Mouse (Mus musculus) kidney, adult 8-10 months (tissue): ENCODE measurements around the gene Slc39a11.
A peak's percentile ranks its signal among the peaks of the same experiment; 100 is the strongest.

Experiments used
- DNase-seq, 2 experiments: peaks; one replicate each; pipeline ENCODE4 v3.0.0; 2022

Slc39a11 gene

GRCm38 (mm10) chr11:113338581-113338980 is 311.3 kb downstream of the Slc39a11 start:
- no peak for DNase-seq

GRCm38 (mm10) chr11:113335706-113336105 is 314.2 kb downstream of the Slc39a11 start:
- no peak for DNase-seq

- DNase-seq: no peak
Measured at GRCm38 (mm10) chr11:113334444-113334881, 315.4 kb downstream of the Slc39a11 start.

- no peak for DNase-seq
Measured at GRCm38 (mm10) chr11:113333535-113333934, 316.3 kb downstream of the Slc39a11 start.

DNA sequence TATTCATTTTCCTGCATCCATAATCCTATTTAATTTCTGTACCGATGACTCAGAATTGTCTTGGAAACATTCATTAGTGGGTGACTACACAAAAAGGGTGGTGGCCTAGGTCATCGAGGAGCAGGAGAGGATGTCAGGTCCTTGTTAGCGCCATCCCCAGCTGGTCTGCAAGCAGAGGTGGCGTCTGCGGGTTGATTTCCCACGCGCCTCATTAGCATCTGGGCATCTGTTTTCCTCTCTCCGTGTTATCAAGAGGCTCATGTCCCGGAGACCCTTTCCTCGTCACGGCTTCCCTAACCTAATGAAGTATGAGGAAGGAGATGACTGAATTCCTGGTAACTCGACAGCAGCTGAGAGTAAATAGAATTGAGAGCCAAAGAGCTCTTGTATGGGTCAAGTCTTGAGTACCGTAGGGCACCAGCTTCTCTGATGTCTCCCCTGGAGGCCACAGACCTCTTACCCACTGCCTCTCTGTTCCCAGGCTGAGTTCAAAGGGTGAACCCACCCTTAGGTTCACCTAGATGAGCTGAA is 319.8 kb downstream of the Slc39a11 start:
- no peak for DNase-seq

GRCm38 (mm10) chr11:113327499-113328062 is 322.3 kb downstream of the Slc39a11 start:
- no peak for DNase-seq

DNA sequence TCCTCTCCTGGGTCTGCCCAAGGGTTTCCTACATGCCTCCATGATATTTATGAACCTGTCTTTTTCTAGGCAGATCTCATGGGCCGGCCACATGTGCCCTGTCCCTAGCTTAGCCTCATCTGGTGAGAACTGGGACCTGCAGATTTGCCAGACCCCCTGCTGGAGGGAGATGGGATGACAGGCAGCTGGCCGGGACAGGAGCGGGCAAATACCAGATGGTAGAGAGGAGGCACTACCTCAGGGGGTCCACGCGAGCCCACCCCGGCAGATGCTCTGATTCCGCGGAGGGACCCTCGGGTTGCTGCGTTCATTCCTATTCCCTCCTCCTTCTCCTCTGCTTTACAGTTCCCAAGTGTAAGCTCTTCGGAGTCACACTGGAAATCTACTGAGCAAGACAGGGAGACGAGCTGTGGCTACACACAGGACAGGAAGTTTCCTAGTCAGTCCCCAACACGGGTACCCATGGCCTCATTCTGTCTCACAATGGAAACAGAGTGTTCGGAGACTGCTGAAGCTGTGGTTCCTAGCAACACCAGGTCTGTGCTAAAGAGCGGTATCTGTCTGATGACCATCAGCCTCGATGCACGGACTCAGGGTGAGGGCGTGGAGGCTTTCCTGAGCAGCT is 323.4 kb downstream of the Slc39a11 start:
- DNase-seq: peak; percentile 14 to 56

- no peak for DNase-seq
Measured at GRCm38 (mm10) chr11:113321601-113322000, 328.3 kb downstream of the Slc39a11 start.

- DNase-seq: no peak
Measured at GRCm38 (mm10) chr11:113309265-113309951, 340.5 kb downstream of the Slc39a11 start.

DNA sequence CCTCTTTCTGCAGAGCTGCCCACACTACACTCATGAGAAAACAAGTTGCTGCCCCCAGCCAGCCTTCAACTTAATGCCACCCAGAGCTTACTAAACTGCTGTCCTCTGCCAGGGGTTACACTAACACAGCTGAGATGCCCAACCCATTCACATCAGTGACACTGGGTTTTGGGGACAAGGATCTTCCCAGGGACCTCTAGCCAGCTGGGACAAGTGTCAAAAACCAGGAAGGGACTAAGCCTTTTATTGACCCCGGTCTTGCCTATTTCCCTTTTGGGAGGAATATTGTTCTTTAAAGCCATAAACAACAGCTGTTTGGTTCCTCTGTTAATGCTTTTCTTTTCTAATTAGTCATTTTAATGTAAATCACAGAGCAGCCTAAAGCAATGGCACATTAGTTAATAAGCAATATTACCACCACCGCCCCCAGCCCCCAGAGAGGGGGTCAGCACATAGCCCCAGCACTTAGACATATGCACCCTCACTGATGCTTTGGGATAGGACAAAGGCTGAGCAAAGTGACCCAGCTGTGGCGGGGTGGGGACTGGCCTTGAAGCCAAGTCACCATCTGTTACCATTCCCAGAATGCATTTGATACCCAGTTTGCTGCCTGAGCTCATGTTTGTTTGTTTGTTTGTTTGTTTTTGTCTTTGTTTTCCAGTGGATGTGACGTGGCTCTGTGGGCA is 341.5 kb downstream of the Slc39a11 start:
- no peak for DNase-seq

DNA sequence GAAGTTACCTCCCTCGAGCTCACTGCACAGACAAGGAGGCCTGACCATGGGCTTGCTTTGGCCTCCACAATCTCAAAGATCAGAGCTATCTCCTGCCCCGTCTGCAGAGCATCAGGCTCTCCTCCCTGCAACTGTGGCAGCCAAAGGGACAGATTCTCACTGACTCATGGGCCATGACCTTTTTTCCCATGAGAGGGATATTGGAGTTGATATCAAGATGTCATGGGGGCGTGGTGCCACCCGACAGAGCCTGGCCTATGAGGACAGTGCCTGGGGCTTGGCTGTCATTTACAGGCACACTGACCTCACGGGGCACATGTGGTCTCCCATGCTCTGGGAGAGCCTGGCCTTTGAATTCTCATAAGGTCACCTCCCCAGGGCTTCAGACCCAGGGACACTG is 346.7 kb downstream of the Slc39a11 start:
- no peak for DNase-seq

DNA sequence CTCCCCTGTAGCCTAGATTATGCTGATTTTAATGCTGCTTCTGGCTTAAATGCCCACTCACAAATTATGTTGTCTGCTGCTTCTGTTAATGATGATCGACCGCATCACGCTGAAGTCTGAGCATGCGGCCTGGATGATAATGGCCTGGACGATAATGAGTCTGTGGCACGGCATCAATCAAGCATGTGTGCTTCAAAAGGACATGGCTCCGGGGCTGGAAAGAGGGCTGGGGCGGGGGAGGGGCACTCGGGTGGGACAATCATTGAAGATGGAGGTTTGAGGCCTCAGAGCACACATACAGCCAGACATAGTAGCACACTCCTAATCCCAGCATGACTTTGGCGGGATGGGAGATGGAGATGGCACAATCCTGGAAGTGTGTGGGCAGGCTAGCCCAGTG is 350.4 kb downstream of the Slc39a11 start:
- no peak for DNase-seq

DNA sequence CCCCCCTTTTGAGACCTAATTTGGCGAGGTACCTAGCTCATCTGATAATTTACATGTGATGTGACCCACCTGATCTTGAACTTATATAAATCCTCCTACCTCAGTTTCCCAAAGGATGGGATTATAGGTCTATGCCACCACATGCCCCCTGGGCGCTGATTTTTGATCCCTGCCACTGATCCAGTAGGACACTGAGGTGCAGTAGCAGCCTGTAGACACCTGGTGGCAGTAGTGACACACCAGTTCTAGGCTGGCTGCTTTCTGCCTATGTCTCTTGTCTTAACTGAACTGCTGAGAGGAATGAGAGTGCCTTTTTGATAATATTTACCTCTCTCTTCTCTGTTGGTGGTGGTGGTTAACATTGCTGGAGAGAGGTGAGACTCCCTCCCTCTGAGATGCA is 352.1 kb downstream of the Slc39a11 start:
- peak; percentile 34 to 76 for DNase-seq

DNA sequence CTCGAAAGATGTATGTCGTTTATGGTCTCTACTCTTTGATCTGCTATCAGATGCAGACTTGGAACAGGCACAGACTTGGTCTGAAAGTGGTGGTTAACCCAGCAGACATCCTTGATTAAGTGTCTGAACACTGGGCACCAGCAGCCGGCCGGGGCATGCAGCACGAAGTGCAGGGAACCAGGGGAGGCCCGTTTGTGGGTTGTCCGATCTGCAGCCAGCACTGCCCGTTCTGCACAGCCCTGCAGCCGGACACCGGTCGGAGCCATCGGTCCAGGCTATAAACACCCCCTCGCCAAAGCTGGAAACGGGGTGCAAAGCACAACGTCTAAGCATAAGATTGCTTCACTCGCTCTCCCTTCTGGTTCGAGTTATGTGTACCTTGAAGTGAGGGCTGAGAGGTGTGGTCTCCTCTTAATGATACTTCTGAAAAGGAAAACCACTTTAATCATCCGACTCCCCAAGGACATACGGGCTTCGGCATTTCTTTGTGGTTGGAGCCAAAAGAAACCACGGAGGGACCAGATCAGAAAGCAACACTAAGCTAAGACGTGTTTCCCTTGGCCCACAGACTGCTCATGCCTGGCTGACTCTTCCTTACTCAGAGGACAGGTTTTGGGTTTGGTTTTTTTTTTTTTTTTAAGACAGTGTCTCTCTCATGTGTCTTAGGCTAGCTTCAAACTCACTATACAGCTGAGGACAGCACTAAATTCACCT is 352.8 kb downstream of the Slc39a11 start:
- no peak for DNase-seq

DNA sequence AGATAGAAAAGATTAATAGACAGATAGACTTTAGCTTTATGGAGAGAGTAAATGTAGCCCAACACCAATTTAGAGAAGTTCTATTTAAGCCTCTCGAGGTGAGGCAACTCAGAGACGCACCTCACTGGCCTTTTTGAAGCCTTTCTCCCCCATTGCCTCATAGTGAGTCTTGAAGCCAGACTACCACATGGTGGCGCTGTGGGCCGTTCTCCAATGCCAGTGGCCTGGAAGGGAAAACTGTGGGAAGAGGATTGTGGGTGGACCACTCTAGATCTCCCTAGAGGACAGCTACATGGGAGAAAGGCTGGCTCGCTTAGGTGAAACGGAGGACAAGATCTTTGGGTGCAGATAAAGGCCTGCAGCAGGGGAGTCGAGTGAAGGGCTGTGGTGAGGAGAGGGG is 353.7 kb downstream of the Slc39a11 start:
- peak in 1 of 2 experiments; percentile 55 for DNase-seq

- no peak for DNase-seq
Measured at GRCm38 (mm10) chr11:113294518-113294917, 355.4 kb downstream of the Slc39a11 start.

DNA sequence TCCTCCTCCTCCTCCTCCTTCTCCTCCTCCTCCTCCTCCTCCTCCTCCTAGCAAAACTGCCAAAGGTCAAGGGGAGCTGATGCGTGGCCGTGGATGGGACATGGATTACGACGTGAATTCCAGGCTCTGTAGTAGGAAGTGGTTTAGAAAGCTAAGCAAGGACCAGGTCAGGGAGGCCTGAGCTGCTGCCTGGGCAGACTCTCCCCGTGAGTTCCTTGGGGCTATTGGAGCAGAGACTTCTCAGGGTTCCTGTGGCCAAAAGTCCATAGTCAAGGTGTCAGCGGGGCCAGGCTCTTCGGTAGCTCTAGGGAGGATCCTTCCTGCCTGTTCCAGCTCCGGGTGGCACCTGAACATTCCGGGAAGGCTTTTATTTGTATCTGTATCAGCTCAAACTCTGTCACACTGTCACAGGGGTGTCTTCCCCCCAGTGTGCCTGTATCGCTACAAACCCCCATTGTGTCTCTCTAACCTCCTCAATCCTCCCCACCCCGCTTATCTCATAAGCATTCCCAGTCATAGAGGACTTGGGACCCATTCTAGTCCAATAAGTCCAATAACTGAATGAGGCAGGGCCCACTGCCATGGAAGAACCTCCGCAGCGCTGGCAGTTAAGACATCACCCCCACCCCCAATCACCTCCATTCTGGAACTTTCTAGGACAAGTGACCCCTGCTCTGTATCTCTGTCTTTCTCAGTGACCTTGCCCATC is 356.8 kb downstream of the Slc39a11 start:
- peak; percentile 52 to 62 for DNase-seq

GRCm38 (mm10) chr11:113291781-113292714 is 357.8 kb downstream of the Slc39a11 start:
- DNase-seq: no peak

DNA sequence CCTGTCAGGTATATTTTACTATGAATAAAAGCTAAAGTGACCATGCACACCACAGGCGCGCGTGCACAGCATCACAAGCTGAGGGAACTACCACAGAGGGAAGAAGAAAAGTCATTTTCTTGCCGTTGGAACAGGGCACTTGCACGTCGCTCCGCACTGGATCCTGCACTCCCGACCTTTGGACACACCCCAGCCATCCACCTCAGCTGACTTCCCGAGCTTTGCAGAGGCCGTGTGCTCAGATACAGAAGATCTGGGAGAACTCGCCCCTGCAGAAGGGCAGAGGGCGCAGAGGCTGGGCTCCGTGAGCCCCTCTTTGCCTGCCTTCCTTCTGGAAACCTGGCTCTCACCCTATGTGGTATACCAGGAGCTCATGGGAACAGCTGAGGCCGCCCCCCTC is 359.0 kb downstream of the Slc39a11 start:
- peak; percentile 33 to 54 for DNase-seq

DNA sequence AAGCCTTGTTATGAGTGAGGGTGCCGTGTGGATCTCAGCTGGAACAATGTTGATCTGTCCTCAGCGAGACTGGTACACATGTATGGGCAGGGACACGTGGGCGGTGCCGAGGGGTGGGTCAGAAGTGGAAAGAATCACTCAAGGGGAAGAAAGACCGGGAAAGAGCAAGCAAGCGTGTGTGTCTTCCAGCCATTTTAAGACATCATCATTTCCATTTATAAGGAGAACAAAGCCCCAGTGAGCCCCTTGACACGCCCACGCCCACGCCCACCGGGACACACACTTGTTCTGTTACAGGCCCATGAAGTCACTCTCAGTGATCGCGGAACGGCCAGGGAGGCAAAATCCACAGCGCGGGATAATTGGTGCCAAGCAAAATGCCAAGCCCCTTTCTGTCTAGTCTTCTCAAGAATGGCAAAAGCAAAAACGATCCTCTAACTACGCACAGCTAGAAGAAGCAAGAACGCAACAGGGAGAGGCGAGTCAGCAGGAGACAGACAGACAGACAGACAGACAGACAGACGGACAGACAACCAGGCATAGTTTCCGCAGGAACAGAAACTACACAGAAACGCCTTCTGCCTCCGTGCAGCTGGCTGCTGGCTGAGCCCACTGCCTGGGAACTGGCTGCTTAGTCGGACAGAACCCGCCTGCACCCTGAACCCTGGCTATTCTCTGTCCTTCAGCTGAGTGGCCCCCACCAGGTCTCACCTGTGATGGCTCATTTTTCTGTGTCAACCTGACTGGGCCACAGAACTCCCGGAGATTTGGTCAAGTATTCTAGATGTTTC is 364.7 kb downstream of the Slc39a11 start:
- DNase-seq: no peak
